16 mouse cellular contexts compared by ENCODE assay signal in the genomic region with DNA sequence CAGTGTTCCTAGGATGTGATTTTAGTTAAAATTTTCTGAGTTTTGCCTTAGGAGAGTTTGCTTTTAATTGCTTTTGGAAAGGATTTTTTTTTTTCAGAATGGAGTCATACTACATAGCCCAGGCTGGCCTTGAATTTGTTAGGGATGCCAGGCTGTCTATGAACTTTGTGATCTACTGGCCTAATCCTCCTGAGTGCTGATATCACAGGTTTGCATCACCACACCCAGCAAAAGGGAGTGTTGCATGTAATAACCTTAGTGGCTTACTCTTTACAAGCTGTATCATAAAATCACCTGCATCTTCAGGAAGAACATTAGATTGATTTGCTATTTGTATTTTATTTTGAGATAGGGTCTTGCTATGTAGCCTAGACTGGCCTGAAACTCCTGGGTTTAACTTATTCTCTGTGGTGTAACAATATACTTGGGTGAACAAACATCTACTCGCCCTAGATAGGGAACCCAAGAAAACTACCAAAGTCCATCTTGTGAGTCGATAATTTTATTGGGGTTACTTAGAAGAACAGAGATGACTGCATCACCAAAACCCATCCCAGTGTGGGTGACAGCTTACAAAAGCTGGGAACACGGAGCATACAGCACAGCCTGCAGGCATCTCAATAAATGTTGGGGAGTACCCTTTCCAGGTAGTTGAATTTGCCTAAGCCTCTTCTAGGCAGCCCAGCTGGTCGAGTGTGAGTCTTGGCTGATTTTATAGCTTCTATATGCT.
"Had no signal": no experiment of that assay in that cellular context is flagged by ENCODE, and none has a peak within 500 bp of the region (broad histone marks: within the 10 kb centered on the region; RNA-seq: fewer than 3 reads in every experiment).

No protein-coding gene starts in this region.

- H3K4me2 ChIP-seq: lung, embryonic 15.5 days; midbrain, embryonic 11.5 days; midbrain, embryonic 13.5 days; midbrain, embryonic 15.5 days; neural tube, embryonic 12.5 days had no signal

- ATAC-seq: liver, postnatal 0 days; lung, postnatal 0 days; midbrain, embryonic 13.5 days; midbrain, embryonic 15.5 days had no signal

- H3K27me3 ChIP-seq: lung, embryonic 15.5 days; megakaryocyte, embryonic 14.5 days; neural tube, embryonic 12.5 days had no signal

- H3K9me3 ChIP-seq: lung, embryonic 15.5 days; megakaryocyte, embryonic 14.5 days; midbrain, embryonic 13.5 days; midbrain, embryonic 15.5 days; neural tube, embryonic 12.5 days had no signal

- H3K4me1 ChIP-seq: lung, embryonic 15.5 days; midbrain, embryonic 13.5 days; midbrain, embryonic 15.5 days; neural tube, embryonic 12.5 days had no signal

- H3K36me3 ChIP-seq: lung, embryonic 15.5 days; midbrain, embryonic 13.5 days; midbrain, embryonic 15.5 days; neural tube, embryonic 12.5 days had no signal

- H3K4me3 ChIP-seq: lung, embryonic 15.5 days; megakaryocyte, embryonic 14.5 days; midbrain, embryonic 13.5 days; midbrain, embryonic 15.5 days; neural tube, embryonic 12.5 days had no signal

- H3K9ac ChIP-seq: liver, postnatal 0 days; lung, embryonic 15.5 days; midbrain, embryonic 13.5 days; midbrain, embryonic 15.5 days; neural tube, embryonic 12.5 days had no signal

- H3K27ac ChIP-seq: lung, embryonic 15.5 days; midbrain, embryonic 13.5 days; midbrain, embryonic 15.5 days; neural tube, embryonic 12.5 days had no signal

- DNase-seq: liver, postnatal 0 days; lung, adult 2 months; lung, postnatal 14 days; lung, postnatal 36 days; right cerebral cortex, postnatal 14 days; spleen, adult 18-20 months; thymus, adult 2 months; thymus, postnatal 14 days; thymus, postnatal 36 days had no signal
